ENCODE assay signal across 9 mouse cellular contexts in the genomic region with DNA sequence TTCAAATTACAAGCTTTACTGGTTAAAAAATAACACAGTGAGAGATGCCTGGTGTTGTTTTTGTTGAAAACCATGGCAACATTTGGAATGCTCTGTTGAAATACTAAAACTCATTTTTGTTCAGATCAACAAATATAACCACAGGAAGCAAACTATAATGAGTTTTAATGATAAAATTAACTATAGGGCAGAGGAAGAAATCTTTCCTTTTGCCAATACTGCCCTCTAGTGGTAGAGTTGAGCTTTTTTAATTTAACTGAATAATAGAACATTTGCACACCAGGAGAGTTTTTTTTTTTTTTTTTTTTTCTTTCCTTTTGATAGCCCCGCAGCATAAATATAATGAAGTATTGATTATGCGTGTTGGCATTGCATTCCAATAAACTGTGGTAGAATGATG.
DNase-seq lines count a peak whose midpoint lies in the region; ATAC-seq and TF ChIP-seq lines count a peak whose summit lies in the region.
"Had no signal": no experiment of that assay in that cellular context is flagged by ENCODE, and none has a peak within 500 bp of the region (broad histone marks: within the 10 kb centered on the region; RNA-seq: fewer than 3 reads in every experiment).

No protein-coding gene starts in this region.

- DNase-seq in kidney, postnatal 0 days (ENCODE audit: low spot score), result peak; percentile 73
- DNase-seq in kidney, postnatal 14 days, result no peak
- DNase-seq in NIH3T3 (ENCODE audit: low read depth), result peak; percentile 55
- DNase-seq in yolk sac, embryonic 10.5 days (ENCODE audit: low spot score), result no peak
- no peak for DNase-seq in ovary, postnatal 14 days (ENCODE audit: low spot score)

- peak; percentile 78 for TF ChIP-seq CTCF in kidney, postnatal 0 days (IDR thresholded peaks at IDR 0.05; ENCODE audit: low read depth)
- TF ChIP-seq CTCF in E14TG2a.4 (conservative IDR thresholded peaks at IDR 0.05; ENCODE audit: low read length), result peak; percentile 51

- H3K27ac ChIP-seq in kidney, postnatal 0 days, result no peak overlapping the region
- H3K27ac ChIP-seq: embryonic facial prominence, embryonic 15.5 days; lung, embryonic 15.5 days had no signal

- no peaks in the 10 kb centered on the region for H3K9me3 ChIP-seq in kidney, postnatal 0 days (replicated peaks; ENCODE audit: low read length)
- no peaks in the 10 kb centered on the region for H3K9me3 ChIP-seq in E14TG2a.4 (ENCODE audit: low read length)
- H3K9me3 ChIP-seq: embryonic facial prominence, embryonic 15.5 days; lung, embryonic 15.5 days had no signal

- no peak overlapping the region for H3K4me2 ChIP-seq in kidney, postnatal 0 days (ENCODE audit: low read length)
- H3K4me2 ChIP-seq: embryonic facial prominence, embryonic 15.5 days; lung, embryonic 15.5 days had no signal

- H3K36me3 ChIP-seq in kidney, postnatal 0 days (ENCODE audit: insufficient read depth, low read length), result no peaks in the 10 kb centered on the region
- no peaks in the 10 kb centered on the region for H3K36me3 ChIP-seq in E14TG2a.4 (ENCODE audit: insufficient read depth, low read length)
- H3K36me3 ChIP-seq: embryonic facial prominence, embryonic 15.5 days; lung, embryonic 15.5 days had no signal

- no peak for ATAC-seq in kidney, postnatal 0 days (replicated peaks; ENCODE audit: low FRiP score, low read depth)
- peak; percentile 42 to 59; a peak in 2 of 4 replicates for ATAC-seq in hematopoietic stem cell, adult 5-6 weeks (replicated peaks in 1 of 2; ENCODE audit: insufficient read depth in 1 of 2, low FRiP score in 2 of 2, low TSS enrichment in 1 of 2, low read depth in 1 of 2, poor library complexity in 2 of 2, severe bottlenecking in 2 of 2)

- H3K4me1 ChIP-seq in kidney, postnatal 0 days (replicated peaks; ENCODE audit: insufficient read depth, low read length), result no peaks in the 10 kb centered on the region
- H3K4me1 ChIP-seq in E14TG2a.4 (replicated peaks; ENCODE audit: low read depth, low read length), result no peaks in the 10 kb centered on the region
- H3K4me1 ChIP-seq: embryonic facial prominence, embryonic 15.5 days; lung, embryonic 15.5 days had no signal

- no peaks in the 10 kb centered on the region for H3K27me3 ChIP-seq in kidney, postnatal 0 days (ENCODE audit: insufficient read depth, low read length)
- no peaks in the 10 kb centered on the region for H3K27me3 ChIP-seq in E14TG2a.4 (ENCODE audit: insufficient read depth, low read length)
- H3K27me3 ChIP-seq: embryonic facial prominence, embryonic 15.5 days; lung, embryonic 15.5 days had no signal

- H3K9ac ChIP-seq in kidney, postnatal 0 days (ENCODE audit: low read depth, low read length), result no peak overlapping the region
- H3K9ac ChIP-seq: embryonic facial prominence, embryonic 15.5 days; lung, embryonic 15.5 days had no signal

- no peak overlapping the region for H3K4me3 ChIP-seq in kidney, postnatal 0 days (replicated peaks; ENCODE audit: low read depth, low read length)
- no peak overlapping the region for H3K4me3 ChIP-seq in E14TG2a.4 (replicated peaks; ENCODE audit: low read length)
- H3K4me3 ChIP-seq: embryonic facial prominence, embryonic 15.5 days; lung, embryonic 15.5 days had no signal

- 26% methylated on average over 2 of the region's 2 CpGs for WGBS in kidney, postnatal 0 days

Comparison
In these comparisons a context has a peak if more than half of its experiments do, and no peak if none do; other contexts are left out.
1. DNase-seq: peak in kidney, postnatal 0 days (single experiment) and NIH3T3 (single experiment); none in kidney, postnatal 14 days (single experiment), yolk sac, embryonic 10.5 days (single experiment) and ovary, postnatal 14 days (single experiment).